Mouse (Mus musculus): ENCODE results near the gene Ripor2.

The Ripor2 gene

DNA sequence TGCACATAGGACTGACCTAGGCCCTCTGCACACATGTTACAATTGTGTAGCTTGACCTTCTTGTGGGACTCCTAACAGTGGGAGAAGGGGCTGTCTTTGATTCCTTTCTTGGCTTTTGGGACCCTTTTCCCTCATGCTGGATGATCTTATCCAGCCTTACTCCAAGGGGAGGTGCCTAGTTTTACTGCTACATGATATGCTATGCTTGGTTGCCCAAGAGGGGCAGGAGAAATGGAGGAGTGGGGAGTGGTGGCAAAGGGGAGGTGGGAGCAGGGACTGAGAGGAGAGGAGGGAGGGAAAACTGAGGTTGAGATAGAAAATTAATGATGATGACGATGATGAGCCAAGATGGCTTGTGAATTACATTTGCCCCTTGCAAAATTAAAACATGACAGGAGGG is 37.7 kb downstream of the Ripor2 start:
- DNase-seq, result no peak

DNA sequence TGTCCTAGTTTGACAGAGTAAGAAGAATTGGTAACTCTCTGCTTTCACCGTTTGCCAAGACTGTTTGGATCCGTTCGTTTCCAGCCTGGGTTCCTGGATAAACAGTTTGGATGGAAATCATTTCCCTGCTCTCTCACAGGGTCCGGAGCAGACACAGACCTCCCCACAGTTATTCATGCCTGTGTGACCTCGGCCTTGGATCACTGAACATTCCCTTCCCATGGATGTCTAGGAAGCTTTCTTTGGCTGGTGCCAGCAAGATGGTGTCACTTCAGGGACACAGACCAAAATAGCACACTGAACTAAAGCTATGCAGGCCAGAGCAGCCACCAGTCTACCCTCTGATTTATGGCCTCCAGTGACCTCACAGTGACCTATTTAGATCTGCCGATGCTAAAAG is 38.5 kb downstream of the Ripor2 start:
- no peak for DNase-seq

GRCm38 (mm10) chr13:24623631-24624030 is 41.6 kb downstream of the Ripor2 start:
- no peak for DNase-seq

GRCm38 (mm10) chr13:24625071-24625470 is 43.1 kb downstream of the Ripor2 start:
- DNase-seq, result no peak

DNA sequence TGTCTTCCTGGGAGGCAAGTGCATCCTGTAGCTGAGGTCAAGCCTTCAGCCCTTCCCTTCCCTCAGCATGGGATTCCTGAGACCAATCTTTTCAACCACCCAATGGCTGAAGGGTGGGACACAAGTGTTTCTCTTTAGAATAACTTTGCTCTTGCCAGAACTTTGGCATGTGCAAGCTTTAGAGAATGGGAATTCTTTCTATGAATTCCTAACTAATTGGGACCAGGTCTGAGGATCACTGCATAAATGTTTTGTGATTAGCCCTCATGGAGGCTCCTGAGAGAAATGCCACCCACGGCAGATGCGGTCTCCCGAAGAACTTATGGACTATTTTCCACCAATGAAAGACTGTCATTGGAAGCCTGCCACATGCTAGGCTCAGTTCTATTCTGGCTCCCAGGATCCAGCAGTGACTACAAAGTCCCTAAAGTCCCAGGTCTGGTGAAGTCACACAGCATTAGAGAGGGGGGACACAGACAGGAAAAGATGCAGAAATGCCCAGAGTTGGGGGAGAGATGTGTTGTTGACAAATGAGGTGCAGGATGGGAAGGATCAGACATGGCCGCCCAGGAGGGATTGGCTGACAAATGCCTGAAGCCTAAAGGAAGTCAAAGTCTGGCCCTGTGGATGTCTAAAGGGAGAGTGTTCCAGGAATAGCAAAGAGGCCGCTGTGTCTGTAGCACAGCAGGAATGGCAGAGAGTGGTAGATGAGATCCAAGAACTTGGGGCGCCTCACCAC is 44.9 kb downstream of the Ripor2 start:
- DNase-seq, result no peak

DNA sequence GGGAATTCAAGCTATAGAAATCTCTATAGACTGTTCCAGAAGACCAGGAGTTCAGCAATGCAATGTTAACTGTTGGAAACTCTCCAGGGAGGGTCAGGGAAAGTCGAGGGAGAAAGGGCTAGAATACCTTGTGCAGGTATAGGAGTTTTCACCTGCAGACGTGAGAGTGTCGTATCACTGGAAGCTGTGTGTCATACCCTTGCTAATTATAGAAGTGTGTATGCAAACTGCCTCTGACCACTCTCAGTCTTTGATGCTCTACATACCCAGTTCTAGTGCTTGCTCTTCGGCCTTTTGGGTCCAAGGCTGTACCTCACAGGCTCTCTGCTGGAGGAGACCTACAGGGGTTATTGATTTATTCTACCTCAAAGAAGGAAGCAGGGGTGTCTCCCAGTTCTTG is 46.2 kb downstream of the Ripor2 start:
- no peak for DNase-seq

- no peak for DNase-seq
Measured at GRCm38 (mm10) chr13:24629073-24629621, 47.2 kb downstream of the Ripor2 start.

DNA sequence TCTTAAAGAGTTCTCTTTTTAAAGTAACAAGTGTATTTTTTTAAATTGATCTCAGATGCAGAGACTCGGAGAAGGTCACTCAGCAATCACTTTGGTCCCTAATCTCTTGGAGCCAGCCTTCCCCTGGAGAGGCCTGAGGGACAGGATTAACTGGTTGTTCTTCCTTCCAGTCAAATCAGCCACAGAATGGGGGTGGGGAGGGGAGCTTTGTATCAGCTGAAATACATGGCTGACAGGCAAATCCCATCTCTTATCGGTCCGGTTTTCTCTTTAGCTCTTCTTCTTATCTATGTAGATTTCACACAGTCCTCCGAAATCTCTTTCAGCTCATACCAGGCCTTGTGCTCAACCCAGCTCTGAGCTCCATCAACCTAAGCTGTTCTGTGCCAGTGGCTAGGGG is 48.4 kb downstream of the Ripor2 start:
- DNase-seq, result no peak

GRCm38 (mm10) chr13:24632988-24633577 is 51.1 kb downstream of the Ripor2 start:
- no peak for DNase-seq

GRCm38 (mm10) chr13:24634346-24635120 is 52.5 kb downstream of the Ripor2 start:
- DNase-seq, result no peak

GRCm38 (mm10) chr13:24638371-24639214 is 56.6 kb downstream of the Ripor2 start:
- no peak for DNase-seq

DNA sequence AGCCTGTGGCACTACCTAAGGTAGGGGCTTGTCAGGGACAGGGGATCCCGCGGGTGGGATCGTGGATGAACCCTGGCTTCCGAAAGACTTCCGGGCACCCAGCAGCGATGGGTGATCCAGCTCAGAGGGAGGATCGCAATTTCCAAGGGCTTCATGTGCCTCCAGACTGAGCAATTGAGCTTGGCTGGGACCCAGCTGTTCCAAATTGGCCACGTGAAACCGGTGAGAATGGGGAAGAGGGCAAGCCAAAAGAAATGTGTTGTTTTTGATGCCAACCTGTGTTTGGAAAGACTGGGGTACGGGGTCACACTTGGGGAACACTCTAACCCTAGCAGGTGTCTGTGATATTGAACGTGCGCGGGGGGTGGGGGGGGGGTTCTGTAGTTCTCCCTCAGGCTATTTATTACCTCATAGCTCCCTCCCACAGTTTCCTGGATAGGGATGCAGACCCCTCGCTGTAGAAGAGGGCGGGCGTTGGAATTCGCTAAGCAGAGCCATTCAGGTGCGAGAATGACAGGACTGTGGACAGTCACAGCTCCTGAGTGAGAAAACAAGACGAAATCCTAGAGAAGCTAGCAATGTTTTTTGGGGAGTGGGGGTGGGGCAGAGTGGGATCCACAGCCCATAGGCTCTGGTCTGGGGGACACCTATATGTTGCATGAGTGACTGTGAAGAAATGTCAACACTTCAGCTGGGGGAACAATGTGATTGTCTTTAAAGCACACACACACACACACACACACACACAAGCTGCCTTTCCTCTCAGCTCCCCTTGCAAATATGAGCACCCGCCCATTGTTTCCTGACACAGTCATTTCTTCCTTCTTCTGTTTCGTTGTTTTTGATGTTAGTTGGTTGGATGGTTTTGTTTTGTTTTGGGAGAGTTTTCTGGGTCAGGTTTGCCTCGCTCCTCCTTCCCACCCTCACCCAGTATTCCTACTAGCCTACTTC is 57.5 kb downstream of the Ripor2 start:
- no peak for DNase-seq

GRCm38 (mm10) chr13:24640166-24640560 is 58.2 kb downstream of the Ripor2 start:
- no peak for DNase-seq

DNA sequence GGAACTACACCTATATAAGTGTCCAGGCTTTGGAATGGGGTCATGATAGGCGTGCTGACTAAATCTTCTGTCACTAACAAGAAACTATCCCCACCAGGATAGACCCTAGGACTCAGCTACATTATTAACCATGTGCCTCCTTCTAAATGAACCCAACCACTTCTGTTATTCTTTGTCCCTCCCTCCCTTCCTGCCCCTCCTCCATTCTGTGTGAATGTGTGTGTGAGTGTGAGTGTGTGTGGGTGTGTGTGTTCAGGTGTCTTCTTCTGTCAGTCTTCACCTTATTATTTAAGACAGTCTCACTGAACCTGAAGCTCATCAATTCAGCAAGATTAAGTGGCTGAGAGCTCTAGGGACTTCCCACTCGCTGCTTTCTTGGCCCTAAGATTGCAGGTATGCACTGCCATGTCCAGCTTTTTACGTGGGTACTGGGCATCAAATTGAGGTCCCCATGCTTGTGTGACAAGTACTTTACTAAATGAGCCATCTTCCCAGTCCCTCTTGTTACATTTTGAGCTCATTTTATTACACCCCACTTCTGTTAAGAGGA is 58.9 kb downstream of the Ripor2 start:
- DNase-seq, result no peak

DNA sequence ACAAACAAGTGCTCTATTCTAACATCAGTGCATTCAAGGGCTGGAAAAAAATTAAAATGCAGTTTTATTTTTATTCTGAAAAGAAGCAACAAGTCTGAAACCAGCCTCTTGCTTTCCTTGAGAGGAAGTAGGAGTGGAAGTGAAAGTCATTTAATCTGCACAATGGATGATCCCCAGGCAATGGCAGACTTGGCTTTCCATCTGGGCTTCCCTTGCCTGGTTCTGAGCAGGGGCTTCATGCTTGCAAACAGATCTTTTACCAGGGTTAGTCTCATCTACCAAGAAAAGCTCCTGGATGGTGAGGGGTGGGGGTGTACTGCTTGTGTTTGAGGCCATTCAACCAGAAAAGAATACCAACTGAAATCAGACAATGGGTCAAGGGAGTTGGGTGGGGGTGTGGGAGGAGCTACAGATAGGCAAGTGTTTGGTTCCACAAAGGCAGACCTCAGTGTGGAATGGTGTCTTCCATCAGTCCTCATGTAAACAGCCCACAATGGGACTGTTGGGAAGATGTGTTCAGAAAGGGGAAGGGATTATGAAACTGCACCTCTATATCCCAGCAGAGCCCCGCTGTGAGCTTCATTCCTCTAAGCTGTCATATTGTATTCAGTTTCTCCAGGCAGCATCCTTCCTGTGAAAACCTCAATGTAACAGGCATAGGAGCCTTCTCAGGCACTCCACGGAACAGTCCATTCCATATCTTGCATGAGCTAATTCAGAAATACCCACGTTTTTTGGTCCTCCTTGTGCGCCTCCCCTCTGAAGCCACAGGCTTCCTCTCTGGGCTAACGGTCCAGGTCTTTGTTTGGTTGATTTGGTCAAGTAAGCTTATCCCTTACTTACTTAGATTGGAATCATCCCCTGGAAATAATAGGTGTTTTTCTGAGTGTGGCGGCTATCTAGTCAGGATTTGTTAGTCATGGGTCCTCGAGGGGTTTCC is 59.8 kb downstream of the Ripor2 start:
- DNase-seq, result no peak

DNA sequence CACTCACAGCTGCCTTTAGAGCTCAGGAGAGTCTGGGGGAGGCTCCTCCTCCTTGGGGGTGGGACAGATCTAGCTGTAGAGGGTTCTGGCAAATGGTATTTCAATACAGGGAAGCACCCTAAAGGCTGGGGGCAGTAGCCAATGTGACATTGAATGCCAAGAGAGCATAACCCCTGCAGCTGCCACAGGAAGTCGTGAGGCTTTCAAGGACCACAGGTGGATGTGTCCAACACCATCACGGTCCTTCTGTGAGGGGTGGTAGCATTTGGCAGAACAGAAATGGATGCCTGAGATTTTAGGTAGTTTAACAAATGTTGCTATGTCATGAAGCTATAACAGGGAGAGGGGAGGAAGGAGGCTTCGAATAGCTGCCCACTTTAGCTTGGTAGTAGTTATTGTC is 63.2 kb downstream of the Ripor2 start:
- DNase-seq, result no peak

DNA sequence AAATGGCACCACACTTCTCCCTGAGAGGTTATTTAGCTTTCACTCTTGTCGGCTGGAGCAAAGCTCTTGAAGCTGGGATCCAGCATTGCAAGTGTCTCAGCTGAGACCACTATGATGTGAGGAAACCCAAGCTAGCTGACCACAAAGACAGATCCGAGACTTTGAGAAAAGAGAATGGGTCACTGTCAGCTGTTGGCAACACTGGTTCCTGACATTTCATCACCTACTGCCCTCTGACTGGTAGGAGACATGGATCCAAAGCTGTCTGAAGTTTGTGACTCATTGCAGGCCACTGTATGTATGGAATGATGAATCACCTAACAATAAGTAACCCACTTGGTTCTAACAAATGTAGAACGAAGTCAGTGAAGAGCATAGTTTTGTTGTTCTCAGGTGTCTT is 64.3 kb downstream of the Ripor2 start:
- DNase-seq, result no peak

DNA sequence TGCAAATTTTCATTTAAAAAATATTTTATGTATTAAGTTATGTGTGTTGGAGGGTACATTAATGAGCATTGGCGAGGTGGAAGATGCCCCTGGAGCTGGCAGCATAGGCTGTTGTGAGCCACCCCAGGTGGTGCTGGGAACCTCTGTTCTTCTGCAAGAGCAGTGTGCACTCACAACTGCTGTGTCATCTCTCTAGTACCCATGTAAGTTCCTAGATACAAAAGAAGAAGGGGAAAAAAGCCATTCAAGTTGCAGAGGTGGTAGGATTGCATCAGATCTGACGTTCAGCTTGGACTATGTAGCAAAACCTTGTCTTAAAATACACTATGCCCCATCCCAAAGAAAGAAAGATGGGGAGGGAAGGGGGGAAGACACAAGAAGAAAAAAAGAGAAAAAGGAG is 65.5 kb downstream of the Ripor2 start:
- no peak for DNase-seq

DNA sequence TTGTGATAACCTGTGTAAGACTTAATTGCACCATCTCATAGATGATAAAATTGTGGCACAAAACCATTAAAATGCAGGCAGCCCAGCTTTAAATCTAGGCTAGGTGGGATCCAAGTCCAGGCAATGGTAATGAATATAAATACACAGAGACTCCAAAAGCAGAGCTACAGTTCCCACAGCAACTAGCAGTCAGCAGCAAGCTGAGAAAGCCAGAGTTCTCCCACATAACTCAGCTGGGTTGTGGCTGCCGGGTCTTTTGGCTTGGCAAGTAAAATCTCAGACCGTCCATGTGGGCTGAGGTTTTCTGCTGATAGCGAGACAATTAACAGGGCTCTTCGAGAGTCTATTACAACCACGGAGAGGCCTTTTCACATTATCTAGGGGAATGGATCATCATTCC is 66.0 kb downstream of the Ripor2 start:
- DNase-seq, result no peak

DNA sequence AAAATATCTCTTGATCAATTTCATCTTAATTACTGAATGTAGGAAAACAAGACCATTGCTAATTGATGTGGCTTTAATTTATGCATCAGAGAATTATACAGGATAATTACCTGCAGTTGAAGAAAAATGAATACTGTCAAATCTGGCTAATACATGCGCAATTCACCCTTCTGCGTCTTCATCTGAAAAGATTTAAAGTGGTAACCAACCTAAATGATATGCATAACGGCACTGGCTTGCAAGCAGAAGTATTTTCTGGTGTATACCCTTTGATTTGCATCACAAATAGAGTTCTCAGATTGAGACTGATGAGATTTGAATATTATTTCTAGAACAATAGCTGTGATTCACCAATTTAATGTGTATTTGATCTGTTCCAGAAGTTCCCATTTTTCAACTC is 66.7 kb downstream of the Ripor2 start:
- no peak for DNase-seq
